Mouse (Mus musculus) megakaryocyte, embryonic 14.5 days (primary cell): ENCODE measurements around the gene Rora. TPM values are rescaled to one million over a fixed set of nuclear protein-coding genes. Genes with fewer than 3 reads are reported as not detected.
A peak's percentile ranks its signal among the peaks of the same experiment; 100 is the strongest.

Source experiments
- H3K27me3 ChIP-seq: replicated peaks from 2 replicates; pipeline ENCODE3; 2012; ENCODE audit warnings: inconsistent platforms
- H3K36me3 ChIP-seq: replicated peaks from 2 replicates; pipeline ENCODE3; 2012; ENCODE audit warnings: low read length, inconsistent platforms, mixed read lengths
- H3K4me1 ChIP-seq: 2 replicates; pipeline ENCODE4 v1.6.1; 2012; ENCODE audit warnings: inconsistent platforms
- H3K4me3 ChIP-seq: replicated peaks from 2 replicates; pipeline ENCODE3; 2012; ENCODE audit warnings: moderate library complexity, mild to moderate bottlenecking, inconsistent platforms
- H3K9me3 ChIP-seq: 2 replicates; pipeline ENCODE4 v1.6.1; 2012; ENCODE audit warnings: inconsistent platforms
- FLI1 ChIP-seq: IDR thresholded peaks from 2 replicates; pipeline ENCODE4 v1.6.1; 2012; ENCODE audit warnings: low read length, inconsistent platforms, mixed read lengths
- GATA1 ChIP-seq: IDR thresholded peaks from 3 replicates; pipeline ENCODE4 v1.6.1; 2012; ENCODE audit warnings: mixed read lengths, low read length, inconsistent platforms, borderline replicate concordance
- polyA plus RNA-seq: library from polyadenylated mRNA; stranded (reverse); fragments of >175 nt; gene quantifications from 2 replicates; pipeline ENCODE4 v1.2.3, GENCODE M21; 2012; ENCODE audit warnings: low replicate concordance; ENCODE audit not compliant: insufficient read depth

The Rora gene
- polyA plus RNA-seq, 1 experiment, result 2.5 TPM

DNA sequence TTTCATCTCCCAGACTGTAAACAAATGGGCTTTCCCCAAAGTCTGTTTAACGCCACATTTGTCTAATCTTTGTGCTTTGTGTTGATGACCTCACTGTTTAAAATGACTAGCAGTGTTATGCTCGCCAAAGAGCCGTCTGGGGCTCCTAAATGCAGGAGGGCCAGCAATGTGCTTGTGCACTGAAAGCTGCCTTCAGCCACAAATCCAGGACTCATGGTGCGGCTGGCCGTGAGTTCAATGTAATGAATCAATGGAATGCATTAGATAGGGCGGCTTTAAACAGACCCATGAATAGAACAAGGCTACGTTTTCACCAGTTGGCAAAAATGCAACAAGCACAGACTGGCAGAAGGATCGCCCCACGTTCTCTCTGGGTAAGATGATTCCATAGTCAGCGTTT, 623.7 kb downstream of the Rora start:
- Histone ChIP-seq H3K36me3 (no peaks in the 10 kb centered on the region), H3K9me3 (peaks cover 4% of the 10 kb centered on the region), H3K4me3 (no peak overlapping the region), H3K4me1 (no peaks in the 10 kb centered on the region), H3K27me3 (no peaks in the 10 kb centered on the region)
- TF ChIP-seq FLI1 (no peak), GATA1 (no peak)

- Histone ChIP-seq H3K4me3 (no peak overlapping the region), H3K4me1 (peaks cover 9% of the 10 kb centered on the region), H3K36me3 (no peaks in the 10 kb centered on the region), H3K9me3 (peaks cover 8% of the 10 kb centered on the region), H3K27me3 (peaks cover 27% of the 10 kb centered on the region)
- no peak for TF ChIP-seq FLI1
Measured at GRCm38 (mm10) chr9:69285011-69285410, 631.4 kb downstream of the Rora start.

- H3K27me3 ChIP-seq, result peaks cover 54% of the 10 kb centered on the region
- TF ChIP-seq GATA1 (no peak), FLI1 (no peak)
- no peak overlapping the region for H3K4me3 ChIP-seq
- H3K36me3 ChIP-seq, result no peaks in the 10 kb centered on the region
- H3K4me1 ChIP-seq, result peaks cover 23% of the 10 kb centered on the region
- H3K9me3 ChIP-seq, result no peaks in the 10 kb centered on the region
Measured at GRCm38 (mm10) chr9:69288113-69288512, 634.5 kb downstream of the Rora start.

GRCm38 (mm10) chr9:69288586-69288985, 635.0 kb downstream of the Rora start:
- TF ChIP-seq FLI1 (no peak), GATA1 (no peak)
- Histone ChIP-seq H3K9me3 (no peaks in the 10 kb centered on the region), H3K27me3 (peaks cover 59% of the 10 kb centered on the region), H3K36me3 (no peaks in the 10 kb centered on the region), H3K4me1 (peaks cover 23% of the 10 kb centered on the region), H3K4me3 (no peak overlapping the region)

DNA sequence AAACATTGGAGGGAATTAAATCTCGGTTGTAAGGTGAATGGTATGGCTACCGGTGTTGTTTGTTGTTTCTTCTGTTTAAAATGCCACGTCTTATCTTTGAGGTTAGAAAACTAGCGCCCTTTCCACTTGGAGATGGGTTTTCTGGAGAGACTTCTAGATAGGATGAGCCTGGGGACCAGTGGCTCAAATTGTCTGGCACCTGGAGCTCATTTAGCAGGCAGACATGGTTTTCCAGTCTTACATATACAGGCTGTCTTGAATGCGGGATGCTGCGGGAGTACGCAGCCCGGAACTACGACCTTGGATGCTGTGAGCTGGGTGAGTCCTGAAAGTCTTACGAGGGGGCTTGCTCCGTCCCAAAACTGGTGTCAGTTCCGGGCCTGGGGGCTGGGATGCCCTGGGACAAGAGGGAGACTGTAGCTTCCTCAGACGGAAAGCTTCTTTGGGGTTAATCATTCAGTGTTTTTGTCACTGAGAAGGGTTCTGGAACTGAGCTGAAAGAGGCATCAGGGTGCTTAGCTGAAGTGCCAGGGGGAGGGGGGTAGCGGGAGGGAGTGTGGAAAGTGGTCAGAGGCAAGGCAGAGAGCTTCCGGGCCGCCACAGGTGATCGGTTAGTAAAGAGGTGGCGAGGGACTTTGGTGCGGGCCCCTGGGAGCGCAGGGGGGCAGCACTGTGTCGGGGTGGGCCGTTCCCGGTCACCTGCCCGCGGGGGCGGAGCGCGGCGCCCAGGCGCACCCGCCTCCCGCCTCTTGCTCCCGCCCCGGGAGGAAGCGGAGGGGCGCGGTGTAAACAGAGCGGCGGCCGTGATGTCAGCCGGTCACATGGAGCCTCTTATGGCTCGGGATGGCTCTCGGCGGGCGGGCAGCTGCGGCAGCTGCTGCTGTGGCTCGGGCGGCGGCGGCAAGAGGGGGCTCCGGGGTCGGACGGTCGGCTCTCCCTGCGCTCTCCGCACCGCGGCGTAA, 635.8 kb downstream of the Rora start:
- Histone ChIP-seq H3K36me3 (no peaks in the 10 kb centered on the region), H3K4me3 (peak overlapping the region; percentile 93), H3K4me1 (peaks cover 23% of the 10 kb centered on the region), H3K9me3 (no peaks in the 10 kb centered on the region), H3K27me3 (peaks cover 63% of the 10 kb centered on the region)
- TF ChIP-seq FLI1 (no peak), GATA1 (no peak)

- Histone ChIP-seq H3K4me1 (peaks cover 23% of the 10 kb centered on the region), H3K27me3 (peaks cover 67% of the 10 kb centered on the region), H3K36me3 (no peaks in the 10 kb centered on the region), H3K4me3 (peak overlapping the region; percentile 93), H3K9me3 (no peaks in the 10 kb centered on the region)
- TF ChIP-seq FLI1 (no peak), GATA1 (no peak)
Measured at GRCm38 (mm10) chr9:69290018-69290880, 636.7 kb downstream of the Rora start.

- Histone ChIP-seq H3K4me3 (peak overlapping the region; percentile 93), H3K4me1 (peaks cover 23% of the 10 kb centered on the region), H3K36me3 (no peaks in the 10 kb centered on the region), H3K9me3 (no peaks in the 10 kb centered on the region), H3K27me3 (peaks cover 73% of the 10 kb centered on the region)
- no peak for TF ChIP-seq FLI1
- no peak for TF ChIP-seq GATA1
Measured at GRCm38 (mm10) chr9:69290881-69291450, 637.4 kb downstream of the Rora start.

GRCm38 (mm10) chr9:69291451-69291850, 637.9 kb downstream of the Rora start:
- Histone ChIP-seq H3K36me3 (no peaks in the 10 kb centered on the region), H3K4me3 (peak overlapping the region; percentile 93), H3K27me3 (peaks cover 73% of the 10 kb centered on the region), H3K4me1 (peaks cover 23% of the 10 kb centered on the region), H3K9me3 (no peaks in the 10 kb centered on the region)
- TF ChIP-seq FLI1 (no peak), GATA1 (no peak)

DNA sequence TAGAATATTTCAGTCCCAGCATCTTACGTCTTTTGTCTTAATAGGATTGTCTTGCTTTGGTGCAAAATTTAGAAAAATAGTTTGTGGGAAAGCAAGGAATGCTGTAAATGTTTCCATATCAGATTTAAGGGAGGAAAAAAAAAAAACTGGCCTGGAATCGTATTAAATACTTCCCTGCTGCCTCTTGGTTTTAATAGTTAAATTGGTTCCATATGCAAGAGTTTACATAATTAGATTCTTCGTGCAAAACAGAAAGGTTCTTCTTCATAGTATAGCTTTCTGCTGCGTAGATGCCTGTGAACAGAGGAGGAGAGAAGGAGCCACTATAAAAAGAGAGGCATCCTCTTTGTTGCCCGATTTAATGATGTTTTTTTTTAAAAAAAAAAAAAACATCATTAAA, 638.8 kb downstream of the Rora start:
- H3K27me3 ChIP-seq, result peaks cover 70% of the 10 kb centered on the region
- H3K36me3 ChIP-seq, result no peaks in the 10 kb centered on the region
- no peak overlapping the region for H3K4me3 ChIP-seq
- peaks cover 23% of the 10 kb centered on the region for H3K4me1 ChIP-seq
- no peak for TF ChIP-seq GATA1
- no peaks in the 10 kb centered on the region for H3K9me3 ChIP-seq

DNA sequence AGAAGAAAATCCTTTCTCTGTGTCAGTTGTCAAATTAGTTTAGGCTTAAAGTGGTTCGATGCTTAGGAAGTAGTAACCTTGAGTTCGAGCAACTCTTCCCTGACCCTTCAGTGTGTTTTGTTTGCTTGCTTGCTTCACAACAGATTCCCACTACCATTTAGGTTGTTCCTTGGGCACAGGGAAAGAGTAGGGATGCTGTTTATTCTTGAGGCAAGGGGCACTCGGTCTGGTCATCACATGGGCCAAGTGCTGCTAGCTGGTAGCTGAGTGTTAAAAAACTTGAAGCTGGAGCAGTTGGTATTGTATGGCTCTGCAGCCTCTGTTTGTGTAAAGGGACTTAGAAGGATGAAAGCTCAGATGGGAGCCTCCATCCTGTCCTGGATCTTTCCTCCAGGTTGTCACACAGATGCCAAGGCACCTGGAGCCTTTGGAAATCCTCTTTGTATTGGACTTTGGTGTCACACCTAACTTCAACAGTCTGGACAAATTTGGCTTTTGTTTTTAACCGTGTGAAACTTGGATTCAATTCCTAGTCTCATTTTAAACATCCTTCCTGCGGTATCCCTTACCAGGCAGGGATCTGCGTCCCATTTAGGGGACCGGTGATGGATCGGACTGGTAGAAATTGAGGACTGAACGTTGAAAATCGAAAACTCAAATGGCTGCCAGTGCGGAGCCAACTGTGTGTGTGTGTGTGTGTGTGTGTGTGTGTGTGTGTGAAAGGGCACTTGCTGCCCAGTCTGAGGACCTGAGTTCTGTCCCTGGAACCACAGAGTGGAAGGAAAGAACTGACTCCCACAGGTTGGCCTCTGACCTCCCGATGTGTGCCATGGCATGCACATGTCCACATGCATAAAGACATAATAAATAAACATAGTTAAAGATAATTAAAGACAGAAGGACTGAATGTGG, 639.4 kb downstream of the Rora start:
- Histone ChIP-seq H3K4me3 (no peak overlapping the region), H3K36me3 (no peaks in the 10 kb centered on the region), H3K27me3 (peaks cover 64% of the 10 kb centered on the region), H3K9me3 (no peaks in the 10 kb centered on the region), H3K4me1 (peaks cover 23% of the 10 kb centered on the region)
- TF ChIP-seq FLI1 (no peak), GATA1 (no peak)
